Mouse (Mus musculus) lung, postnatal 0 days (tissue): ENCODE results near the gene Tmem14a.

Source experiments
- CTCF ChIP-seq: IDR thresholded peaks from 2 replicates; pipeline ENCODE4 v1.5.1; 2016; ENCODE audit warnings: antibody characterized with exemption, mild to moderate bottlenecking
- EP300 ChIP-seq: IDR thresholded peaks from 2 replicates; pipeline ENCODE4 v1.6.1; 2016; ENCODE audit warnings: antibody characterized with exemption, mild to moderate bottlenecking, control low read depth

GRCm38 (mm10) chr1:21262401-21262800 lies 44.0 kb downstream of the Tmem14a start:
- no peak for TF ChIP-seq CTCF
- TF ChIP-seq EP300, result no peak
